Mouse (Mus musculus): ENCODE data around the gene Atxn1.

- TF ChIP-seq CTCF (IDR thresholded peaks at IDR 0.05; ENCODE audit: low read depth, low read length) (no peak), POLR2A (IDR thresholded peaks at IDR 0.05; ENCODE audit: borderline replicate concordance, low read depth, low read length) (no peak)
These were observed 30.0 kb downstream of the Atxn1 start for GRCm38 (mm10) chr13:45934841-45935240.
